8 mouse cellular contexts compared by ENCODE assay signal in genomic region chr14:14098330-14098980, GRCm38 (mm10). TPM values are rescaled to one million over a fixed set of nuclear protein-coding genes. Genes with fewer than 3 reads are reported as not detected.
DNase-seq lines count a peak whose midpoint lies in the region; ATAC-seq and TF ChIP-seq lines count a peak whose summit lies in the region.

No protein-coding gene starts in this region.

- H3K4me1 ChIP-seq in E14TG2a.4 (replicated peaks; ENCODE audit: low read depth, low read length): peaks cover 11% of the 10 kb centered on the region
- peaks cover 5% of the 10 kb centered on the region; the same call in 1 of the 2 replicates for H3K4me1 ChIP-seq in forebrain, embryonic 11.5 days (replicated peaks; ENCODE audit: control insufficient read depth, insufficient read depth, low read length)

- H3K9ac ChIP-seq in forebrain, embryonic 11.5 days (ENCODE audit: low read length): no peak overlapping the region

- peak; percentile 95 for TF ChIP-seq CTCF in E14TG2a.4 (conservative IDR thresholded peaks at IDR 0.05; ENCODE audit: low read length)

- intact Hi-C loops in heart, postnatal 36 days (cut with DNase I): loop anchor here (2.0 kb wide), 3 partner anchors 86 to 744 kb away; partner anchors contain the start of genes Atxn7 and Thoc7

- no peaks in the 10 kb centered on the region for H3K9me3 ChIP-seq in E14TG2a.4 (ENCODE audit: low read length)
- no peaks in the 10 kb centered on the region for H3K9me3 ChIP-seq in forebrain, embryonic 11.5 days (ENCODE audit: control insufficient read depth, low read length)

- DNase-seq in c-Kit-negative CD71-positive TER-119-positive erythroid progenitor cells, embryonic 14.5 days (ENCODE audit: low read depth, low spot score): peak; percentile 82
- DNase-seq in forebrain, embryonic 11.5 days (ENCODE audit: low spot score): peak; percentile 94
- peak; percentile 84 to 93 for DNase-seq in heart, postnatal 36 days
- peak; percentile 93 for DNase-seq in layer of hippocampus, adult 11-12 months (ENCODE audit: low spot score)
- DNase-seq in lung, adult 18-20 months: peak; percentile 84 to 88
- peak; percentile 61 to 67 for DNase-seq in thymus, adult 18-20 months

- 28% methylated on average over 10 of the region's 10 CpGs for WGBS in forebrain, embryonic 11.5 days

- H3K4me2 ChIP-seq in forebrain, embryonic 11.5 days (ENCODE audit: low read depth, low read length, severe bottlenecking): no peak overlapping the region

- H3K27me3 ChIP-seq in E14TG2a.4 (ENCODE audit: insufficient read depth, low read length): no peaks in the 10 kb centered on the region
- no peaks in the 10 kb centered on the region for H3K27me3 ChIP-seq in forebrain, embryonic 11.5 days (ENCODE audit: control insufficient read depth, insufficient read depth, low read length)

- peaks cover 9% of the 10 kb centered on the region; the same call in 1 of the 2 replicates for H3K36me3 ChIP-seq in E14TG2a.4 (ENCODE audit: insufficient read depth, low read length)
- no peaks in the 10 kb centered on the region; the same call in 1 of the 2 replicates for H3K36me3 ChIP-seq in forebrain, embryonic 11.5 days (ENCODE audit: control insufficient read depth, insufficient read depth, low read length)

- ATAC-seq in forebrain, embryonic 11.5 days (replicated peaks; ENCODE audit: low FRiP score): peak; percentile 79
- peak; percentile 98 for ATAC-seq in neutrophil, adult 5-6 weeks (ENCODE audit: extremely low read depth, insufficient number of reproducible peaks, low FRiP score, poor library complexity, severe bottlenecking)

- H3K27ac ChIP-seq in forebrain, embryonic 11.5 days (ENCODE audit: low read depth, low read length): no peak overlapping the region

- no peak overlapping the region for H3K4me3 ChIP-seq in E14TG2a.4 (replicated peaks; ENCODE audit: low read length)
- H3K4me3 ChIP-seq in forebrain, embryonic 11.5 days (ENCODE audit: low read depth, low read length): no peak overlapping the region

RNA-seq across cellular contexts. Expression of gene Psmd6, which starts 22.3 kb away (rescaled TPM):
- 306 and 311 TPM in 2 replicates for polyA plus RNA-seq in forebrain, embryonic 11.5 days (2014; fragmentation: Nextera tagmentation; extraction: Ambion mirVana)
- total RNA-seq in heart, postnatal 36 days (2021): 10 to 100 TPM; 83.0 to 89.4 TPM
- total RNA-seq in neutrophil, adult 5-6 weeks (2017): 108 and 128 TPM in 2 replicates
